Mouse (Mus musculus): ENCODE results near the gene Myl9. TPM values are rescaled to one million over a fixed set of nuclear protein-coding genes. Genes with fewer than 3 reads are reported as not detected.
"Not testable (repeated sequence)": the region's sequence is repeated elsewhere in the genome, so short reads cannot be mapped to it uniquely, and the experiment has no call there.

The Myl9 gene
- polyA plus RNA-seq, 1 experiment, result 954 TPM

GRCm38 (mm10) chr2:156814893-156815292, 39.7 kb downstream of the Myl9 start:
- Histone ChIP-seq H3K79me2 (ENCODE audit: control insufficient read depth, insufficient read depth) (no peaks in the 10 kb centered on the region), H3K4me3 (ENCODE audit: insufficient read depth, poor library complexity, severe bottlenecking) (no peak overlapping the region)

GRCm38 (mm10) chr2:156815412-156815811, 40.2 kb downstream of the Myl9 start:
- Histone ChIP-seq H3K36me3 (ENCODE audit: control insufficient read depth, insufficient read depth) (no peaks in the 10 kb centered on the region), H3K79me2 (ENCODE audit: control insufficient read depth, insufficient read depth) (no peaks in the 10 kb centered on the region), H3ac (ENCODE audit: control insufficient read depth, insufficient read length, low read depth) (no peak overlapping the region), H3K79me3 (ENCODE audit: low read depth) (no peaks in the 10 kb centered on the region), H3K27me3 (ENCODE audit: control insufficient read depth, insufficient read depth, insufficient read length) (peaks cover 26% of the 10 kb centered on the region), H3K4me3 (ENCODE audit: insufficient read depth, poor library complexity, severe bottlenecking) (no peak overlapping the region)
- no peak for TF ChIP-seq MAX (IDR thresholded peaks at IDR 0.05)
- no peak for TF ChIP-seq MYOD1 (IDR thresholded peaks at IDR 0.05; ENCODE audit: control insufficient read depth, insufficient read length, low read depth)
- TF ChIP-seq CEBPB (IDR thresholded peaks at IDR 0.05; ENCODE audit: low read depth), result no peak
- no peak for TF ChIP-seq USF1 (IDR thresholded peaks at IDR 0.05; ENCODE audit: low read depth)
- TF ChIP-seq FOSL1 (IDR thresholded peaks at IDR 0.05; ENCODE audit: insufficient read depth, low read length, poor library complexity, severe bottlenecking), result no peak
- no peak for TF ChIP-seq MYOG (IDR thresholded peaks at IDR 0.05; ENCODE audit: control insufficient read depth, extremely low read depth, insufficient read length)
- TF ChIP-seq CTCF (IDR thresholded peaks at IDR 0.05; ENCODE audit: control insufficient read depth, insufficient read depth, insufficient read length), result no peak

More at GRCm38 (mm10) chr2:156814893-156815292, 39.7 kb downstream of the Myl9 start:
- no peak for TF ChIP-seq CTCF (IDR thresholded peaks at IDR 0.05; ENCODE audit: control insufficient read depth, insufficient read depth, insufficient read length)
- TF ChIP-seq CEBPB (IDR thresholded peaks at IDR 0.05; ENCODE audit: low read depth), result no peak
- TF ChIP-seq MYOG (IDR thresholded peaks at IDR 0.05; ENCODE audit: control insufficient read depth, extremely low read depth, insufficient read length), result no peak
- no peak for TF ChIP-seq USF1 (IDR thresholded peaks at IDR 0.05; ENCODE audit: low read depth)
- TF ChIP-seq FOSL1 (IDR thresholded peaks at IDR 0.05; ENCODE audit: insufficient read depth, low read length, poor library complexity, severe bottlenecking), result no peak
- no peak for TF ChIP-seq MAX (IDR thresholded peaks at IDR 0.05)
- TF ChIP-seq MYOD1 (IDR thresholded peaks at IDR 0.05; ENCODE audit: control insufficient read depth, insufficient read length, low read depth), result no peak
- H3K36me3 ChIP-seq (ENCODE audit: control insufficient read depth, insufficient read depth), result no peaks in the 10 kb centered on the region
- H3K79me3 ChIP-seq (ENCODE audit: low read depth), result no peaks in the 10 kb centered on the region
- no peak overlapping the region for H3ac ChIP-seq (ENCODE audit: control insufficient read depth, insufficient read length, low read depth)
- peaks cover 21% of the 10 kb centered on the region for H3K27me3 ChIP-seq (ENCODE audit: control insufficient read depth, insufficient read depth, insufficient read length)

- Histone ChIP-seq H3ac (ENCODE audit: control insufficient read depth, insufficient read length, low read depth) (no peak overlapping the region), H3K27me3 (ENCODE audit: control insufficient read depth, insufficient read depth, insufficient read length) (peaks cover 28% of the 10 kb centered on the region), H3K4me3 (ENCODE audit: insufficient read depth, poor library complexity, severe bottlenecking) (no peak overlapping the region), H3K36me3 (ENCODE audit: control insufficient read depth, insufficient read depth) (no peaks in the 10 kb centered on the region), H3K79me2 (ENCODE audit: control insufficient read depth, insufficient read depth) (no peaks in the 10 kb centered on the region), H3K79me3 (ENCODE audit: low read depth) (no peaks in the 10 kb centered on the region)
- TF ChIP-seq CTCF (IDR thresholded peaks at IDR 0.05; ENCODE audit: control insufficient read depth, insufficient read depth, insufficient read length) (no peak), CEBPB (IDR thresholded peaks at IDR 0.05; ENCODE audit: low read depth) (no peak), MYOD1 (IDR thresholded peaks at IDR 0.05; ENCODE audit: control insufficient read depth, insufficient read length, low read depth) (no peak), MAX (IDR thresholded peaks at IDR 0.05) (no peak)
Measured at GRCm38 (mm10) chr2:156816116-156816515, 40.9 kb downstream of the Myl9 start.

DNA sequence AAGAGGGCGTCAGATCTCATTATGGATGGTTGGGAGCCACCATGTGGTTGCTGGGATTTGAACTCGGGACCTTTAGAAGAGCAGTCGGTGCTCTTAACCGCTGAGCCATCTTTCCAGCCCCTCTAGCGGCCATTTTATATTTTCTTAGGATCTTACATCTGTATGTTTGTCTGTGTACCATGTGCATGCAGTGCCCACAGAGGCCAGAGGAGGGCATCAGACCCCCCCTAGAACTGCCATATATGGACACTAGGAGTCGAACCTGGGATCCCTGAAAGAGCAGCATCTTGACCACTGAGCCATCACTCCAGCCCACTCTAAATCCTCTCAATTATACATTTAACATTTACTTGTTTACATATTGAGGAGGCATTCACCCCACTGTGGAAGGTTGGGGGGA, 49.9 kb downstream of the Myl9 start:
- not testable (repeated sequence) for H3ac ChIP-seq (ENCODE audit: control insufficient read depth, insufficient read length, low read depth); H3K4me3 ChIP-seq (ENCODE audit: insufficient read depth, poor library complexity, severe bottlenecking); H3K79me3 ChIP-seq (ENCODE audit: low read depth); H3K36me3 ChIP-seq (ENCODE audit: control insufficient read depth, insufficient read depth); H3K79me2 ChIP-seq (ENCODE audit: control insufficient read depth, insufficient read depth); H3K27me3 ChIP-seq (ENCODE audit: control insufficient read depth, insufficient read depth, insufficient read length)

Other genes starting within 250 kb of the Myl9 start
- gene Aar2, start 227.8 kb upstream of the Myl9 start, polyA plus RNA-seq (2012; fragmentation: generic; extraction: Trizol), result 20.5 TPM
- 40.7 TPM for gene Dlgap4, start 161.7 kb upstream of the Myl9 start, polyA plus RNA-seq (2012; fragmentation: generic; extraction: Trizol)
- 19.6 TPM for gene Tgif2, start 64.6 kb downstream of the Myl9 start, polyA plus RNA-seq (2012; fragmentation: generic; extraction: Trizol)
- gene 4930518I15Rik, start 82.5 kb downstream of the Myl9 start, polyA plus RNA-seq (2012; fragmentation: generic; extraction: Trizol), result 0.27 TPM
- 228 TPM for gene Rab5if, start 87.7 kb downstream of the Myl9 start, polyA plus RNA-seq (2012; fragmentation: generic; extraction: Trizol)
- 0.13 TPM for gene Sla2, start 111.8 kb downstream of the Myl9 start, polyA plus RNA-seq (2012; fragmentation: generic; extraction: Trizol)
- 29.1 TPM for gene Ndrg3, start 216.6 kb downstream of the Myl9 start, polyA plus RNA-seq (2012; fragmentation: generic; extraction: Trizol)
- 12.0 TPM for gene Dsn1, start 231.7 kb downstream of the Myl9 start, polyA plus RNA-seq (2012; fragmentation: generic; extraction: Trizol)

Data from C2C12 (cell line).